Mouse (Mus musculus) left cerebral cortex, adult 8-10 months (tissue): ENCODE measurements around the gene Nfs1. TPM values are rescaled to one million over a fixed set of nuclear protein-coding genes. Genes with fewer than 3 reads are reported as not detected.

ENCODE experiments used
- total RNA-seq, 4 experiments: library from RNA; stranded (reverse); gene quantifications; 2 replicates each; pipeline ENCODE4 v1.2.4; 2022

The Nfs1 gene
- total RNA-seq, 4 experiments from 2014 or later, result 40.8 to 43.5 (median 42.8) TPM

Other genes starting within 250 kb of the Nfs1 start
- 10 to 100 TPM; 82.6 to 97.0 (median 87.0) TPM for gene Uqcc1, start 213.9 kb downstream of the Nfs1 start, total RNA-seq
- gene Gm15557, start 203.5 kb downstream of the Nfs1 start, total RNA-seq, result not detected
- under 1 TPM; 0.20 to 0.37 (median 0.24) TPM for gene Gdf5, start 198.8 kb downstream of the Nfs1 start, total RNA-seq
- gene Cep250, start 187.7 kb downstream of the Nfs1 start, total RNA-seq, result 10 to 100 TPM; 19.3 to 23.7 (median 19.8) TPM
- gene 6430550D23Rik, start 136.2 kb downstream of the Nfs1 start, total RNA-seq, result 1 to 10 TPM; 1.5 to 2.4 (median 1.8) TPM
- 100 to 1,000 TPM; 207 to 236 (median 220) TPM for gene Ergic3, start 136.1 kb downstream of the Nfs1 start, total RNA-seq
- gene Fer1l4, start 91.2 kb downstream of the Nfs1 start, total RNA-seq, result not detected
- 1 to 10 TPM; 2.9 to 4.0 (median 3.7) TPM for gene Spag4, start 79.0 kb downstream of the Nfs1 start, total RNA-seq
- 10 to 100 TPM; 25.2 to 37.8 (median 34.2) TPM for gene Cpne1, start 32.2 kb downstream of the Nfs1 start, total RNA-seq
- 10 to 100 TPM; 23.0 to 35.0 (median 26.7) TPM for gene Rbm12, start 32.2 kb downstream of the Nfs1 start, total RNA-seq
- 10 to 100 TPM; 10.4 to 33.0 (median 23.4) TPM for gene Gm28036, start 17.1 kb downstream of the Nfs1 start, total RNA-seq
- gene Romo1, start 147 bp downstream of the Nfs1 start, total RNA-seq, result 100 to 1,000 TPM; 115 to 163 (median 132) TPM
- 100 to 1,000 TPM; 276 to 295 (median 278) TPM for gene Rbm39, start 36.1 kb upstream of the Nfs1 start, total RNA-seq
- 10 to 100 TPM; 72.9 to 93.9 (median 80.2) TPM for gene Phf20, start 52.3 kb upstream of the Nfs1 start, total RNA-seq
- 1 to 10 TPM; 4.5 to 8.3 (median 7.3) TPM for gene Cnbd2, start 168.1 kb upstream of the Nfs1 start, total RNA-seq
- 10 to 100 TPM; 65.6 to 78.5 (median 72.1) TPM for gene Scand1, start 168.5 kb upstream of the Nfs1 start, total RNA-seq